Mouse (Mus musculus) kidney, adult 2 months (tissue): ENCODE measurements around the gene Mnt. TPM values are rescaled to one million over a fixed set of nuclear protein-coding genes. Genes with fewer than 3 reads are reported as not detected.

Experiments used
- DNase-seq: peaks from one replicate; pipeline ENCODE4 v3.0.0; 2021
- H3K27ac ChIP-seq: fragments of 200-500 bp; 2 replicates; pipeline ENCODE4 v1.5.1; 2012; ENCODE audit warnings: low read depth, low read length, control low read depth, inconsistent platforms; ENCODE audit not compliant: insufficient read depth
- H3K27me3 ChIP-seq: fragments of 200-500 bp; replicated peaks from 2 replicates; pipeline ENCODE4 v1.6.1; 2012; ENCODE audit warnings: mild to moderate bottlenecking, moderate library complexity, low read length, inconsistent platforms; ENCODE audit not compliant: control insufficient read depth, insufficient read depth
- H3K36me3 ChIP-seq: fragments of 200-500 bp; 2 replicates; pipeline ENCODE4 v1.6.1; 2012; ENCODE audit warnings: mild to moderate bottlenecking, moderate library complexity, low read length, inconsistent platforms; ENCODE audit not compliant: control insufficient read depth, insufficient read depth
- H3K4me1 ChIP-seq: fragments of 200-500 bp; 2 replicates; pipeline ENCODE4 v1.6.1; 2011; ENCODE audit warnings: low read length; ENCODE audit not compliant: control insufficient read depth, insufficient read depth
- H3K4me3 ChIP-seq: fragments of 200-500 bp; 2 replicates; pipeline ENCODE4 v1.5.1; 2011; ENCODE audit warnings: mild to moderate bottlenecking, low read depth, low read length, control low read depth; ENCODE audit not compliant: insufficient read depth
- CTCF ChIP-seq: fragments of 200-500 bp; conservative IDR thresholded peaks from 2 replicates; pipeline ENCODE4 v1.5.1; 2011; ENCODE audit warnings: low read depth, mild to moderate bottlenecking, control low read depth, low read length, moderate library complexity, mixed read lengths; ENCODE audit not compliant: insufficient read depth, insufficient read length
- POLR2A ChIP-seq: fragments of 200-500 bp; IDR thresholded peaks from one replicate; pipeline ENCODE4 v1.6.1; 2011; ENCODE audit warnings: low read depth, low read length, control low read depth
- WGBS: fragments of 180-500 bp; shearing (Covaris S2); methylation state at CpG from one replicate; pipeline ENCODE4 v1.1.7; 2018; 5-methylcytosine and 5-hydroxymethylcytosine counted together
- polyA plus RNA-seq: library from polyadenylated mRNA; depleted of rRNA; stranded (reverse); fragments of >200 nt; gene quantifications from 2 replicates; pipeline ENCODE4 v1.2.3, GENCODE M21; 2012; rRNA removed

Mnt gene
- polyA plus RNA-seq, 1 experiment = 13.9 TPM

GRCm38 (mm10) chr11:74876801-74877200 is 46.1 kb downstream of the Mnt start:
- H3K4me1 ChIP-seq = no peaks in the 10 kb centered on the region; the same call in 1 of the 2 replicates
- WGBS = 15% methylated on average over 9 of the region's 9 CpGs
- H3K36me3 ChIP-seq = no peaks in the 10 kb centered on the region
- DNase-seq = peak; percentile 51
- no peak overlapping the region for H3K4me3 ChIP-seq
- no peak overlapping the region for H3K27ac ChIP-seq
- TF ChIP-seq CTCF = no peak
- TF ChIP-seq POLR2A = no peak
- H3K27me3 ChIP-seq = no peaks in the 10 kb centered on the region

GRCm38 (mm10) chr11:74880999-74881398 is 50.3 kb downstream of the Mnt start:
- DNase-seq = no peak
- TF ChIP-seq POLR2A (no peak), CTCF (no peak)
- H3K4me1 ChIP-seq = no peaks in the 10 kb centered on the region; the same call in 1 of the 2 replicates
- no peak overlapping the region for H3K4me3 ChIP-seq
- no peak overlapping the region for H3K27ac ChIP-seq
- H3K27me3 ChIP-seq = no peaks in the 10 kb centered on the region
- WGBS = 86% methylated on average over 9 of the region's 9 CpGs
- H3K36me3 ChIP-seq = no peaks in the 10 kb centered on the region

GRCm38 (mm10) chr11:74881979-74882378 is 51.3 kb downstream of the Mnt start:
- H3K27ac ChIP-seq = no peak overlapping the region
- H3K27me3 ChIP-seq = no peaks in the 10 kb centered on the region
- H3K4me3 ChIP-seq = no peak overlapping the region
- no peaks in the 10 kb centered on the region for H3K36me3 ChIP-seq
- no peak for DNase-seq
- no peak for TF ChIP-seq CTCF
- no peak for TF ChIP-seq POLR2A
- WGBS = 84% methylated on average over 14 of the region's 14 CpGs
- no peaks in the 10 kb centered on the region for H3K4me1 ChIP-seq

GRCm38 (mm10) chr11:74883098-74883497 is 52.4 kb downstream of the Mnt start:
- no peaks in the 10 kb centered on the region for H3K4me1 ChIP-seq
- 93% methylated on average over 10 of the region's 10 CpGs for WGBS
- no peaks in the 10 kb centered on the region for H3K36me3 ChIP-seq
- H3K27me3 ChIP-seq = no peaks in the 10 kb centered on the region
- DNase-seq = no peak
- no peak overlapping the region for H3K4me3 ChIP-seq
- TF ChIP-seq POLR2A = no peak
- no peak for TF ChIP-seq CTCF
- no peak overlapping the region for H3K27ac ChIP-seq

- Histone ChIP-seq H3K4me1 (peaks cover 7% of the 10 kb centered on the region; the same call in 1 of the 2 replicates), H3K4me3 (no peak overlapping the region), H3K27ac (peak overlapping the region; percentile 10; the same call in 1 of the 2 replicates), H3K36me3 (no peaks in the 10 kb centered on the region), H3K27me3 (no peaks in the 10 kb centered on the region)
- 60% methylated on average over 4 of the region's 4 CpGs for WGBS
- DNase-seq = peak; percentile 82
- TF ChIP-seq POLR2A (no peak), CTCF (no peak)
Measured at GRCm38 (mm10) chr11:74894619-74895018, 63.9 kb downstream of the Mnt start.

Other genes with a start within 250 kb of the Mnt start
- gene Rap1gap2, start 220.0 kb upstream of the Mnt start, polyA plus RNA-seq = 24.9 and 29.4 TPM in 2 replicates
- 0.13 and 0.18 TPM in 2 replicates for gene Ccdc92b, start 211.3 kb upstream of the Mnt start, polyA plus RNA-seq
- gene Cluh, start 181.4 kb upstream of the Mnt start, polyA plus RNA-seq = 115 and 119 TPM in 2 replicates
- gene Pafah1b1, start 106.2 kb upstream of the Mnt start, polyA plus RNA-seq = 20.5 and 26.7 TPM in 2 replicates
- 3.2 and 3.8 TPM in 2 replicates for gene Mettl16, start 60.1 kb upstream of the Mnt start, polyA plus RNA-seq
- 27.5 and 31.0 TPM in 2 replicates for gene Sgsm2, start 66.1 kb downstream of the Mnt start, polyA plus RNA-seq
- gene Tsr1, start 67.2 kb downstream of the Mnt start, polyA plus RNA-seq = 6.3 and 6.6 TPM in 2 replicates
- gene Smg6, start 94.9 kb downstream of the Mnt start, polyA plus RNA-seq = 35.2 and 40.1 TPM in 2 replicates
- gene Srr, start 95.0 kb downstream of the Mnt start, polyA plus RNA-seq = 49.7 and 52.0 TPM in 2 replicates